Mouse (Mus musculus): ENCODE results near the gene Sgcd.

The Sgcd gene

DNA sequence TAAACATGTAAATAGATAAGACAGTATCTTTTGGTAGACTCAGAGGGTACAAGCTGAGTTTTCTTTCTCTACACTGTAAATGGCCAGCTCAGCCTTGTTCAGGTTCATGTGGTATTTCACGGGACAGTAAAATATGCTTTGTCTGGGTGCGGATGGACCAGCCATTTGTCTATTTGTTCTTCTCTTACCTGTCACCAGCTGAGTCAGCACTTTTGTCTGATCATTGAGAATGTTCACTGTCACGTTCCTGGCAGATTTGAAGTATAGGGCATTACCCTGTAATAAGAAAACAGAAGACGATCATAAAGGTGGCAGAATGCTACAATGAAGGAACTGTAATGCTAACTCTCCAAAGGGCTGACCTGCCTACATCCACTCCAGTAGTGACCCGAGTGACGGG, 856.4 kb downstream of the Sgcd start:
- DNase-seq (ENCODE audit: low spot score), result no peak

DNA sequence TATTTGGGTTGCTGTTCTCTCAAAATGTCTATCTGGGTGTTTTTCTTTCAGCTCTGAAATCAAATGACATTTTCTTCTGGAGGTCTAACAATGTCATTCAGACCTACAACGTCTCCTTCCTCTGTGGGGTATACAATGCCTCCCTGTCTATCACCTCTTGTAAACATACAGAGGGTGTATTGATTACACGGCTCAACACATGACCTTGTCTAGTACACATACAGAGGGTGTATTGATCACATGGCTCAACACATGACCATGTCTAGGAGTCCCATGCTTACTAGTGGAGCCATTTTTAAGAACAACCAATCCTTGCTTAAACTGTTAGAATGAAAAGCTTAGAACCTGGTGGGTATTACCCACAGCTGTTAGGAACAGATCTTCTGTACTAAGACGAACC, 858.3 kb downstream of the Sgcd start:
- DNase-seq (ENCODE audit: low spot score), result no peak

DNA sequence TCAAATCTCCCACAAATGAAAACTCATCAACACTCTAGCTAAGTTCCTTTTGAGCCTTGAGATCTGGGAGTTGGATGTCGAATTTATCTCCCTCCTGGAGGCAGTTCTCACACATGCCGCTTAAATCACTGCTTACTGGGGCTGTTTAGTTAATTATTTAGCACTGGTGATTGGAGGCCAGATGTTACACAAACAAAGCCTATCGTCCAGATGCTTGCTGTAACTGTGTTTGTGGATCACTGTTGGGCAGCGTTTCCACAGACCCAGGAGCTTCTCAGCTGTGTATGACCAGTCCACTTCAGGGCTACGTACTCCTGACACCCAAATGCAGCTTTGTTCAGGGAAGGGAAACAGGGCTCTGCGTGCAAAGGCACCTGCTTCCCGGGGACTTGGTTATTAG, 858.8 kb downstream of the Sgcd start:
- no peak for DNase-seq (ENCODE audit: low spot score)

DNA sequence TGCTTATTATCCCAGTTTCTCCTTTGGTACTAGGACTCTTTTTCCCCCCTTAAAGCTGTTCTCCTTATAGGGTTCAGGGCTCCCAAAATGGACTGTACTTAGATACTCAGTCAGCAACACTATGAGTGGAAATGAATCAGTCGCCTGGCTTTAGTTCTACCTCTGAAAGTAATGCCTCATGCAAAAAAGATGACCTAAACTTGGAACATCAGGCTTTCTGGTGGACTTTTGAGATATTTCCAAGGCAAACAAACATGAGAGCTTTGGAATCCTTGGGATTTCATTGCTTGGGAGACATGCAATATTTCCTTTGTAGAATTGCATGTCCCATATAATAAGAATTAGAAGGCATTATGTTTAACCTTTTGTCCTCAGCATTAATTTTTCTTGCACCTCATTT, 859.6 kb downstream of the Sgcd start:
- no peak for DNase-seq (ENCODE audit: low spot score)

DNA sequence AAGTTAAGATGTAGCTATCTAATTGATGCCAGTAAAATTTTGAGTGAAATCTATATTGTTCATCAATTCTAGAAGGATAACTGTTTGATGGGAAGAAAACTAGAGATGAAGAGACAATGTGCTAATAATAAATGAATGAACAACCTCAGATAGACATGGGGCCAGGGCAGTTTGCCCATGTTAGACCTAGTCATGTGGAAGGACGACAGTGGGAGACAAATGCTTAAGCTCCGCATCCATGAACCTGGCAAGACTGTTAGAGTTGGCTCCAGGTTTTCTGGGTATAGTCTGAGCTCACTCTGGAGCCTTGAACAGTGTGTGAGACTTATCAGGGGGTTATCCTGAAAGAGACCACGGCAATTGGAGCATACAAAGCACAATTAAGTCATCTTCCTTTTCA, 860.4 kb downstream of the Sgcd start:
- DNase-seq (ENCODE audit: low spot score), result no peak

DNA sequence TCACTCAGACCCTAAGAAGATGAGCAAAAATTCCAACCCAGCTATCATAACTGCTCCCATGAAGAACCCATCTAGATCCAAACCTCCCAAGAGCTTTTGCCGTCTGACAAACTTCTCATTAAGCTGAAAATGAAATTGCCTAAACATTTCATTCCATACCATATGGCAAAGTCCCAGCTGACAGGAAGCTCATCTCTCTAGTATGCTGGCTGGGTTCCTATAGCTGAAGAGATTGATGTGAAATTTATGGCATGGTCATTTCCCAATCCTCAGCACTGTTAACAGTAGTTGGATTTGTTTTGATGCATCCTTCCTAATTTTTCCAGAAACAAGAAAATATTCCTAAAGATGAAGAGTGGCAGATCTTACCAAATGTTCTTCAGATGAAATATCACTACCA, 867.9 kb downstream of the Sgcd start:
- DNase-seq (ENCODE audit: low spot score), result no peak

DNA sequence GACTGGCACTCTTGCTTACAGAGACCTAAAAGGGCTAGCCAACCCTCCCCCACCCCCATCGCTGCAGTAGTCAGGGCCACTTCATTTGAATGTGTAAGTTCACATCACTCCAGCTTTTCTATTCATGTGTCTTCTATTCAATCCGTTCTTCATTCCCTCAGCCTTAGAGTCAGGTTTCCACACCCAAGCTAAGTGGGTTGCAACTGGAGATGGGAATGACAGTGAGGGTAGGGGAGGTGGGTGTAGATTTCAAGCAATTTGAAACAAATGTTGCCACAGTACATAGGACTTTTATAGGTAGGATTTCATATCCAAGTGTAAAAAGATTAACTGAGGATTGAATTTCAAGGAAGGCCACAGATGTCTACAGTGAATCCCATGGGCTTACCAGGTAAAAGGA, 870.9 kb downstream of the Sgcd start:
- DNase-seq (ENCODE audit: low spot score), result no peak

DNA sequence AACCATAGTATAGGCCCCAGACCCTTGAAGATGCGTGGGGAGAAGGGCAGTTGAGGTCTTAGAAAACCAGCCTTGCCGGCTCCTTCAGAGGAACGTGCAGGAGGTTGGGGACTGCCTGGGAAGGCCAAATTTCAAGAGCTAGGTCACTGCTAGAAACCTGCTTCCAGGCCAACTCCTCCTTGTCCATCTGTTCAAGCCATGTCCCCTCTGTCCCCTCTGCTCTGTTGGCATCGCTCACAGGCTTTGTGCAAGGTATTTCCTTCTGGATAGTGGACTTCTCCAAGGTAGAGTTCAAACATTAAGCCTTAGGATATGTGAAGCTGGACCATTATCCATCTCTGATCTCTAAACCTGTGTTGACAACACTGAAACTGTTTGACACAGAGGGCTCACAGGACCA, 874.4 kb downstream of the Sgcd start:
- no peak for DNase-seq (ENCODE audit: low spot score)

DNA sequence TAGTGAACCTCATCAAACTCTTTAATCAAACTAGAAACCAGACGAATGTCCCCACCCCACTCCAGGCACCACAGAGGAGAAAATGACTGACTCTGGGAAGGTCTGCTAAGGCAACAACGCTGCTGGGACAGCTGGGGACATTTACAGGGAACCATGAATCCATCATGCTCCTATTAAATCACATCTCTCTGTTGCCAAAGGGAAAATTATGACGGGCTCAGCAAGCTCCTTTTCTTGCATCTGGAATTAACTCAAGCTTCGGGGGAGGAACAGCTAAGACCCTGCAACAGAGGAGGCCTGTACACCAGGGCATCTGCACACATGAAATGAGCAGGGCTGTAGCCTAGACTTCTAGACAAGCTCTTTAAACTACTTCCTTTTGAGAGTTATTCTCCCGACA, 875.7 kb downstream of the Sgcd start:
- DNase-seq (ENCODE audit: low spot score), result no peak

DNA sequence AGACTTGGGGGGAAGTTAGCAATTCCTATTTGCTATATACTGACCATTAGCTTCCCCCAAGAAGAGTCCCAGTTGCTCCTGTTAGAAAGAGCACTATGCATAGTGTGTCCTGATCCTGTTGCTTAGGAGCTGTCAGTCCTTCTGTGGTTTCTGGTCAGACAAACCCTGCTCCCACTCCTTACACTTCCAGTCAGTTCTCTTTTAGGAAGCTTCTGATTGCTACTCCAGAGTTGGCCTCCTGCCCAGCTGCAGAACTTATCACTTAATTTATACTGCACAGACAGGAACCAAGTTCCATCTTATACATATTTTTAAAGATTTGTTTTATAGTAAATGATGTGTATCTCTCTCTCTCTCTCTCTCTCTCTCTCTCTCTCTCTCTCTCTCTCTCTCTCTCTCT, 878.5 kb downstream of the Sgcd start:
- DNase-seq (ENCODE audit: low spot score), result no peak

DNA sequence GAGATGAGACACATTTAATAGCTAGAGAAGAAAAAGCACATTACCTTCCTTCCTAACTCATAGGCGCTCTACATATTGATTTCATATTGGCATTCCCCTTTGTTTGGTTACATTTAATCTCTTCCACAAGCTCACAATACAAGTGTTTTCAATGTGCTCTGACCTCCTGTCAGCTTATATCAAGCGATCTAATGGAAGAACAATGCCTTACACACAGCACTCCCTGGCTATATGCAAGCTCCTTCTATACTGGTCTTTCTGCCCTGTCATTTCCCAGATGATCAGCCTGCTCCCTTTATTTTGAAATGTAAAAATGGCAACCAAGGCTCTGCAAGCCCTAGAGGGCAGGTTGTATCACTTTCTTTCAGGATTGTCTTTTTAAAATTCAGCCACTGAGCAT, 881.1 kb downstream of the Sgcd start:
- no peak for DNase-seq (ENCODE audit: low spot score)

DNA sequence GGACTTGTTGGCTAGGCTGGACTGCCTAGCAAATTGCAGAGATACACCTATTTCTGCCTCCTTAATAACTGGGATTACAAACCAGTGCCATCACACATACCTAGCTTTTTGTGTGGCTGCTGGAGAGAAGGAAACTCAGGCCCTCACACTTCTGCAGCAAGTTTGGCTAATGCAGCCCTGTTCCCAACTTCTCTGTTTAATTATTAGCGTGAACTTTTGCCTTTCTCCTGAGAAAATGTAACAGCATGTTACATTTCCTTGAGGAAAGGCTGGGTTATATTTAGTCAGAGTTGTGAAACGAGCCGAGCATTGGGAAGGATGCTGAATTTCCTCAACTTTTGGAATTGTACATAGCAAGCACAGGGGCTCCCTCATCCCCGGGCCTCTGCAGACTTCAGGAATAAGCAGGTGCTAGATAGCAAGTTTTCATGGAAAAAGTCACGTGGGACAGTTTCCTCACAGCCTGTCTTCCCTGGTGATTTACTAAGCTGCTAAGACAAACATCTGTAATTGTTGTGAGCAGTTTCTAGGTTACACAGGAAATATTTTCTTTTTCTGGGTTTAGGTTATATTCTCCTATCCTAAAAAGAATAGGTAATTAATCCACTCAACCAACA, 895.4 kb downstream of the Sgcd start:
- DNase-seq (ENCODE audit: low spot score), result no peak

DNA sequence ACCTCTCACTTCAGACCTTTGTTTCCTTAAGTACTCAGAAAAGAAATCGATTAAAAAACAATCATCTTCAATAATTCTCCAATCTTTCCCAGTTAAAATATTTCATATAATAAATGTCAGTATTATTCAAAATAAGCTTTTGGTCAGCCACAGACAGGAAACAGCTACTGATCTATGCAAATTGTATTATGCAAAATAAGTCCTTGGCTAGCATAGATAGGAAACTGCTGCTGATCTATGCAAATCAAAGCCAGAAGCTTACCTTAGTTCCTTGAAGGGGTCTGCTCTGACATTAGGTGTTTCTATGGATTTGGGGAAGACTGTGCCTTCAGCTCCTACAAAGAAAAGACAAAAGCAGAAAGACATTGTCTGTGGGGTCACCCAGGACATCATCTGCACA, 906.3 kb downstream of the Sgcd start:
- no peak for DNase-seq (ENCODE audit: low spot score)

DNA sequence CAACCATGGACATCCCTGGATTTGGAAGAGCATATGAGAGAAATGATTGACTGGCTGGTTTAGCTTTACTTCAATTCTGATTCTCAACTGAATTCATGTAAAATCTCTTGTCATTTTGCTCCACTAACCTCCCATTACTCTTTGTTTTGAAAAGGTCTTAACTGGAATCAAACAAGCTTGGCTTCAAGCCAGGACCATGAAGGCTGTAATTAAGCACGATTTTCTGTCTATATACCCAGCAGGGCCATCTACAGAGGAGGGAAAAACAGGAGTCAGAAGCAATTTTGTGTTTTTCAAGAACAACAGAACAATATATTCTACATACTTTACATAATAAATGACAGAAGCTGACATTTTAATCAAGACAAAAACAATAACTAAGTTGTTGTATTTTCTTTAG, 915.2 kb downstream of the Sgcd start:
- no peak for DNase-seq (ENCODE audit: low spot score)

DNA sequence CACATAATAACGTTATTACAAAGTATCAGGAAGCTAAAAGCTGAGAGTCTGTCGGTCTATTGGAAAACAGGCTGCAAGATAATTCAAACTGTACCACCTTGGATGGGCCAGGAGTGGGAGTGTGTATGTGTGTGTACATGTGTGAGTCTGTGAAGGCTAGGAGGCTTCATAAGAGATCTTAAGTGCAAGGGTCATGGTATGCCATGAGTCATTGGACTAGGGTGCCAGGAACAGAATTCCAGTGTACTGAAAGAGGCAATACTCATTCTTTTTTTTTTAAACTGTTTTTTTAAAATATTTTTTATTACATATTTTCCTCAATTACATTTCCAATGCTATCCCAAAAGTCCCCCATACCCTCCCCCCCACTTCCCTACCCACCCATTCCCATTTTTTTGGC, 917.6 kb downstream of the Sgcd start:
- DNase-seq (ENCODE audit: low spot score), result no peak

DNA sequence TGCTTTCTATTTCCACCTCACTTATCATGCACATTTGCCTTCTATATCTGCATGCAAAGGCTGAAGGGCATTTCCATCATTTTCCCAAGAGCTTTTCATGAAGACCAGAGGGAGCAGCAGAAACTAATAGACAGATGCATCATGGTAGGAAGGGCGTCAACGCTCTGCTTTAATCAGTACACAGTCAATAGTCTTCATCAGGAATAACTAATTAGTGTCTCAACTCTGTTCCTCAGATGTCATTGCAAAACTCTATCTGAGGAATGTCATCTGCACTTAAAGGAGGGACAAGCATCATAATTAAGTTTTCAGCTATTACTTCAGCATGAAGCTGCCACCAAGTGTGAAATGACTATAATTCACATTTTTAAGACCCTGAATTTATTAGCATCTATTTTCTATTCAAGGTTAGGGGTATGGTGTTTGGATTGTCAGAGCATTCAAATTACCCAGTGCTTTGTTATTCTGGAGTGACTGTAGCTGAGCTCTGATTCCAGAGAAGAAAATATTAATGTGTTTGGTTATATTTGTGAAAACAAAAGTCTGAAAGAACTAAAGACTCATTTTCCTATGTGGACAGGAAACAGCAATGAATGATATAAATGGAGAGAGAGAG, 918.9 kb downstream of the Sgcd start:
- no peak for DNase-seq (ENCODE audit: low spot score)

DNA sequence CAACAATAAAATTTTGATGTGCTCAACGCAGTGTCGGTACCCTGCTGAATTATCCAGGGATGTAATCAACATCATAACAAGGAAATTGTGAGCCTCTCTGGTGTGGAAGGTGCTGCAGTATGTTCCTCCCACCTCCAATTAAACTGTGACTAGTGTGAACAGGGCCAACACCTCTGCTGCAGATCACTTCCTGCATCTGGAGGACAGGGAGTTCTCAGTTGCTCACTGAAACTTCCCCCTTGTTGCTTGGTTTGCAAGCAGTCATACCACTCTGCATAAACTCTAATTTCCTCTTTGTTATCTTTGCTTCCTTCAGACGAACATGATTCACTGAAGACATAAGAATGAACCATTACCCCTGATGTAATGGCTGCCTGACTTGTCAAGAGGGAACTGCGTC, 925.1 kb downstream of the Sgcd start:
- DNase-seq (ENCODE audit: low spot score), result no peak

DNA sequence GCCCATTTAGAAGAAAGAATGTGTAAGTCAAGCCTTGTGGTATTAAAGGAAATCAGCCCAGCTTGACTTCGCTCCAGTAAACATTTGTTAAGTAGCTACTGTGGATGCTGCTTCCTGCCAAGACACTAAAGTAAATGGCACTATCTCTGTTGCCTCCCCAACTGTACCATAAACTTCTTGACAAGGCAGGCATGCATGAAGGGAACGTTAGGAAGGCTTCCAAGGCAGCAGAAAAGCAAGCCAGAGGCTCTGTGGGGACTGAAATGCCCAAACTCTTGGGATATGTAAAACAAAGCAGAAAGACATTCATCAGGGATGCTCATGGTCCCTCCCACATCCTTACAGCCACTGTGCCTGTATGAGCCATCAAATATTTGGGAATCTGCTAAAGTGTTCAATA, 938.4 kb downstream of the Sgcd start:
- no peak for DNase-seq (ENCODE audit: low spot score)

DNA sequence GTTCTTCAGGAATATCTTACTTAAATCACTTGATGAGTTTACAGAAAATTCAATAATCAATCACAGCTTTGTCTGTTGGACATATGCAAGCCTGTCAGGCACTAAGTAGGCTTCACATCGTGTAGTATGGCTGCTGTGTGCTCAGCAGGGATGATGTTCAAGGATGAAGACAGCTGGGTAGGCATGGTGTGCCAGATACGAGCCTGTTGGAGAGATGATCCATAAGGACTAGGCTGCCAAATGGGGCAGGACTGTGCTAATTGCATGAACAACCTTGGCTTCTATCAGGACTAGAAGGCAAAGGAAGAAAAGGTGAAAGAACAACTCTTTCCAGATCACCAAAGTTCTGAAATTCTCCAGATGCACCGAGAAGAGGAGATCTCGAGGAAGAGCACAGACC, 939.0 kb downstream of the Sgcd start:
- no peak for DNase-seq (ENCODE audit: low spot score)

DNA sequence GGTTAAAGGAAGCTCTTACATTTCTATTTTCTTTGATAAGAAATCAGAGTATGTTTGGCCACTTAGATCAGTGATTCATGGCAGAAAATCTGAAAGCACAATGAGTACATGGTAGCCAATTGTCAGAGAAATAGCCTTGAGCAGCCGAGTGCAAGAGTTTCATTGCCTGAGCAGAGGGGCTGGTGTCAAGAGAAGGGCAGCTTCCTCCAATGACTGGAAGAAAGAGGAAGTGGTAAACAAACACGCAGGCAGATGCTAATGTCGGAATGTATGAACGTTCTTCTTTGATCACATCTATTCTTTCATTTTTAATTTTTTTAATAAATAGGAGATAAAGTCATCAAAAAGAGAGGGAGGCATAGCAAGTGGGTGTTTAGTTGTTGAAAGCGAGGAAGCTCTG, 956.5 kb downstream of the Sgcd start:
- no peak for DNase-seq (ENCODE audit: low spot score)

DNA sequence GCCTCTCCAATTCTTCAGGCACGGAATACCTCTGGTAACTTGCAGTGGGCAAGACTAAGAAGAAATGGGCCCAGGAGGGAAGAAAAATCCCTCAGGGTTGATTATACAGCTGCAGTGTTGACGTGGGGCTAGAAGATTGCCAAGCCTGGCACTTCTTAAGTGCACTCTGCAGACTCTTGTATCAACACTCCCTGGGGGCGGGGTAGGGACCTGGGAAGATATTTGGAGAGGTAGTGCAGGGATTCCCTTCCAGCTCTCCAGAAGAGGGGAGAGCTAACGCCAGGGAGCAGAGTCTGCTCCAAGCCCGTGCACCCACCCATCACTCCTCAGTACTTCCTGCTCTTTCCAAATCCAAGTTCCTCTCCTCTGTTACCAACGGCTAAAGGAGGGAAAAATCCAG, 967.9 kb downstream of the Sgcd start:
- no peak for DNase-seq (ENCODE audit: low spot score)

DNA sequence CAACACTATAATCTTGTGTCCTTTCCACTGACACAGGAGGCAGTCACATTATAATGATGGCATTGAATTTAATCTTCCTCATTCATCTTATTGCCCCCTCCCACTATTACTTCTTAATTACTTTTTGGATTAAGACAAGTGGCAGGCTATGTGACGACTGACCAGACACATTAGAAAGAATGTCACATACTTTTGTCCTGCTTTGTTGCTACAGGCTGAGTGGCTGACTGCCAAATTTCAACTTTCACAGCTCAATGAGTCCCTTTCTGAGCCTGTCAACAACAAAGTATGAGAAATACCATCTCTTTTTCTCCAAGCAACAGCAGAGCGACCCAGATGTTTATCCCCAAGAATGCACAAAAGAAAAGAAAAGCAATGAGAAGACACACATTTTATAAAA, 970.6 kb downstream of the Sgcd start:
- DNase-seq (ENCODE audit: low spot score), result no peak

DNA sequence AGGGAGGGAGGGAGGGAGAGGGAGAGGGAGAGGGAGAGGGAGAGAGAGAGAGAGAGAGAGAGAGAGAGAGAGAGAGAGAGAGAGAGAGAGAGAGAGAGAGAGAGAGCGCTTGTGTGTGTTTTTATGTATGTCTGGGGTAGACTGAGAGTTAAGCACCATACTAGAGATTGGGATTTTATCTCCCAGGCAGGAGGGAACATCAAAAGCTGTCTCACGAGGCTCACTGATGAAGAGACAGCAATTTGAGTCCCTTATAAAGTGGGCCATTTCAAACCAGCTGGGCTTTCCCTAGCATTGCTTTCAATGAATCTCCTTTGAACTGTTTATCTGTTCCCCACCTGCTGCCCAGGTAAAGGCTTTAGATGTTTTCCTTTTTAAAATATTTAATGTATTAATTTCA, 973.1 kb downstream of the Sgcd start:
- DNase-seq (ENCODE audit: low spot score), result no peak

DNA sequence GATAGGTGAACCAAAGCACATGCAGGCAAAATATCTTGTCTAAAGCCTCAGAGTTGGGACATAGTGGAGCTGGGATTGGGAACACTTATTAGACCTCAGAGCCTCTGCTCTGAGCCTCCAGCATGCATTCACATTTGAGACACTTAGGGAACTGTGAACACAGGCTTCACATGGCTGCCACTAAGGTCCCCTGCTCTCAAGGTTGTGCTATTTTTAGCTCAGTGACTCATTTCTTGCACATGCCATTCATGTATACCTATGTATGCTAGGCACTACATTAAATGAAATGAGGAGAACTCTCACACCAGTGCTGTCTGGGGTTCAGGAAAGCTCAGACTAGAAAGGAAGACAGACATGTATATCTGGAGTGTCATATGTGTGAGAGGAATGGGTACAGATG, 974.5 kb downstream of the Sgcd start:
- DNase-seq (ENCODE audit: low spot score), result no peak

DNA sequence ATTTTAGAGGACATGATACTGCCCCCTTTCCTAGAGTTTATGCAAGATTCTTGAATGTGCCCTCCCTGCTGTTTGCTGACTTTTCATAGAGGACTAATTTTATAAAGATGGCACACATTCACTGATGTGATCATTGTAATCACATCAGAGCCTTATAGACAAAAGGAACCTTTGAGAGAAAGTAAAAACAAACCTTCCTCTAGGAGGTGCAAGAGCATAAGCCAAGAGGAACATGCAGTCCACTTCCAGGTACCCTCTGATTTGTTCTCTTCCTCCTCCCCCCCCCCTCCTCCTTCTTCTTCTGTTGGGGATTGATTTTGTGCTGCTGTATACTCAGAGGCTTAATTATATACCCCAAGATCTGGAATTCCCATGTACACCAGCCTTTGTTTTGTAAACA, 978.6 kb downstream of the Sgcd start:
- no peak for DNase-seq (ENCODE audit: low spot score)

Measured in layer of hippocampus, adult 9-10 months (tissue).